Mouse (Mus musculus) embryonic fibroblast, embryonic 13.5 days (primary cell): ENCODE measurements around the gene Syt15.

Source experiments
- CTCF ChIP-seq: IDR thresholded peaks from 2 replicates; pipeline ENCODE4 v1.5.1; 2011; ENCODE audit warnings: mild to moderate bottlenecking, control low read depth, low read length, moderate library complexity, borderline replicate concordance; ENCODE audit not compliant: insufficient read depth
- POLR2A ChIP-seq: IDR thresholded peaks from 2 replicates; pipeline ENCODE4 v1.6.1; 2011; ENCODE audit warnings: low read depth, mild to moderate bottlenecking, control low read depth, low read length, moderate library complexity

GRCm38 (mm10) chr14:34209942-34210341, 9.5 kb upstream of the Syt15 start:
- TF ChIP-seq CTCF (no peak), POLR2A (no peak)
